Mouse (Mus musculus): ENCODE data around the gene Bglap2. TPM values are rescaled to one million over a fixed set of nuclear protein-coding genes. Genes with fewer than 3 reads are reported as not detected.

Bglap2 gene
- polyA plus RNA-seq, 1 experiment, result not detected

DNA sequence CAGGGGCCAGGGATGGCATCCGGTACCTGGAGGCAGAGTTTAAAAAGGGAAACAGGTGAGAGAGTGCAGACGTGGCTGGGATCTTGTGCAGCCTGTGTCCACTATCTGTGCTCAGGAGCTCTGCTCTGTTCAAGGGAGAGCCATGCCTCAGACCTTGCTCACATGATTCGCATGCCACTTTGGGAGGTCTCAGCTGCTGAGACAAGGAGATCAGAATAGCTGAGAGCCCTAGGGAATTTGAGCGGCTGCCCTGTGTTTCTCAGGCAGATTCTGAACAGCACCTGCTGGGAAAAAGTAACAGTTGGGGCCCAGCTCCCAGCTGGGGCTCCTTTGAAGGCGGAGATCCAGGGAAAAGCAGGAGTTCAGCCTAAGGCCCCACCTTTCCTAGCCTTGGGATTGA is 18.9 kb downstream of the Bglap2 start:
- peaks cover 65% of the 10 kb centered on the region for H3K36me3 ChIP-seq (ENCODE audit: control insufficient read depth, insufficient read depth, low read length, poor library complexity, severe bottlenecking)
- H3K9ac ChIP-seq (ENCODE audit: low read depth, poor library complexity, severe bottlenecking), result no peak overlapping the region
- H3K27me3 ChIP-seq (ENCODE audit: control insufficient read depth, insufficient read depth, low read length, poor library complexity, severe bottlenecking), result no peaks in the 10 kb centered on the region
- no peak overlapping the region for H3K4me3 ChIP-seq (ENCODE audit: low read depth, low read length)
- no peak for TF ChIP-seq EP300 (IDR thresholded peaks at IDR 0.05; ENCODE audit: insufficient read depth, low read depth, low read length)
- TF ChIP-seq POLR2A (IDR thresholded peaks at IDR 0.05; ENCODE audit: insufficient read depth, low read length), result no peak
- no peak for TF ChIP-seq CTCF (IDR thresholded peaks at IDR 0.05; ENCODE audit: low read depth, low read length)
- no peak overlapping the region for H3K27ac ChIP-seq (ENCODE audit: insufficient read depth, low read length)
- H3K9me3 ChIP-seq (replicated peaks; ENCODE audit: control insufficient read depth, insufficient read depth, low read length, poor library complexity, severe bottlenecking), result no peaks in the 10 kb centered on the region
- no peaks in the 10 kb centered on the region for H3K4me1 ChIP-seq (ENCODE audit: control insufficient read depth, insufficient read depth, low read length)

DNA sequence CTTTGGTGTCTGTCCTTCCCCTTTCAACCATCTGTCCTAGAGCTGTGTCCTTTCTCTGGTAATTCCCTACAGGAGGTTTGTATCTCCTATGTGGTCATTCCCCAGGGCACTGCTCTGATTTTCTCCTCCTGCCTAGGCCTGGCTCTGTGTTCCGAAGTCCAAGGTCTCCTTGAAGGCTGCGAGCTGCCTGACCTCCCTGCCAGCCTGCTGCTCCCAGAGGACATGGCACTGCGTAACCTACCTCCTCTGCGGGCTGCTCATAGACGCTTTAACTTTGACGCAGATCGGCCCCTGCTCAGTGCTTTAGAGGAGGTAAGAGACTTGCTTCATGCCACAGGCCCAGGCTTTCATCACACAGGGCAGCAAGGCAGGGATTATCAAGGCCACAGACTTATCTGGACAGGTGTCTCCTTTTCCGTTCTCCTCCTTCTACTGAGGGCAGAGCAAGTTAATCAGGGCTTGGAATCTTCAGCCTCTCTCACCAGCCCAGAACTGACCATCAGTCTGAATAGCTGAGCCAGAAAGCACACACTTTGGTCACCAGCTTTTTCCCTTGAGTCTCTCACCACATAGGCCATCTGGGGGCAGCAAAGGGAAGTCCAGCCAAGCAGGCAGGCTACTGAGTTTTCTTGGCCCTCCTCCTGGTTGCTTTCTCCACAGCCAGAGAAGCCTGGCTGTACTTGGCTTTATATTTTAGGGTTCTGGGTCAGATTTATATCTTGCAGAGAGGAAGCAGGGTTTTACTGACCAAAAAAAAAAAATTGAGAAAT is 23.9 kb downstream of the Bglap2 start:
- Histone ChIP-seq H3K4me1 (ENCODE audit: control insufficient read depth, insufficient read depth, low read length) (no peaks in the 10 kb centered on the region), H3K4me3 (ENCODE audit: low read depth, low read length) (no peak overlapping the region), H3K27ac (ENCODE audit: insufficient read depth, low read length) (no peak overlapping the region), H3K9me3 (replicated peaks; ENCODE audit: control insufficient read depth, insufficient read depth, low read length, poor library complexity, severe bottlenecking) (no peaks in the 10 kb centered on the region), H3K36me3 (ENCODE audit: control insufficient read depth, insufficient read depth, low read length, poor library complexity, severe bottlenecking) (peaks cover 93% of the 10 kb centered on the region), H3K9ac (ENCODE audit: low read depth, poor library complexity, severe bottlenecking) (no peak overlapping the region), H3K27me3 (ENCODE audit: control insufficient read depth, insufficient read depth, low read length, poor library complexity, severe bottlenecking) (no peaks in the 10 kb centered on the region)
- TF ChIP-seq CTCF (IDR thresholded peaks at IDR 0.05; ENCODE audit: low read depth, low read length) (peak; percentile 18), POLR2A (IDR thresholded peaks at IDR 0.05; ENCODE audit: insufficient read depth, low read length) (no peak)

GRCm38 (mm10) chr3:88352907-88353306 is 25.6 kb downstream of the Bglap2 start:
- Histone ChIP-seq H3K9ac (ENCODE audit: low read depth, poor library complexity, severe bottlenecking) (no peak overlapping the region), H3K27me3 (ENCODE audit: control insufficient read depth, insufficient read depth, low read length, poor library complexity, severe bottlenecking) (no peaks in the 10 kb centered on the region), H3K9me3 (replicated peaks; ENCODE audit: control insufficient read depth, insufficient read depth, low read length, poor library complexity, severe bottlenecking) (no peaks in the 10 kb centered on the region), H3K36me3 (ENCODE audit: control insufficient read depth, insufficient read depth, low read length, poor library complexity, severe bottlenecking) (peaks cover 90% of the 10 kb centered on the region), H3K4me3 (ENCODE audit: low read depth, low read length) (no peak overlapping the region), H3K27ac (ENCODE audit: insufficient read depth, low read length) (no peak overlapping the region), H3K4me1 (ENCODE audit: control insufficient read depth, insufficient read depth, low read length) (no peaks in the 10 kb centered on the region)
- no peak for TF ChIP-seq POLR2A (IDR thresholded peaks at IDR 0.05; ENCODE audit: insufficient read depth, low read length)
- TF ChIP-seq CTCF (IDR thresholded peaks at IDR 0.05; ENCODE audit: low read depth, low read length), result no peak
- TF ChIP-seq EP300 (IDR thresholded peaks at IDR 0.05; ENCODE audit: insufficient read depth, low read depth, low read length), result no peak

DNA sequence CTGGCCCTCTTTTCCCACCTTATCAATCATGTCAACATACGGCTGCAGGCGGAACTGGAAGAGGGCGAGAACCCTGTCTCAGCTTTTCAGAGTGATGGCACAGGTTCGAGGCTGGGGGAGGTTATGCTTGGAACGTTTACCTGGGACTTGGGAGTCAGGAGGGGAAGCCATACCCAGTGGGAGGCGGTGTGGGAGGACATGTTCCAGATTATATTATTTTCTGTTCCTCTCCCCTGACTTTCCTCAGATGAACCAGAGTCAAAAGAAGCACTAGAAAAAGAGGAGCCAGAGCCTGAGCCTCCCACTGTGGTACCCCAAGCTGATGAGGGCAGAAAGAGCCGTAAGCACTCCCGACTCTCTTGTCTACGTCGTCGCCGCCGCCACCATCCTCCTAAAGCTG is 27.8 kb downstream of the Bglap2 start:
- Histone ChIP-seq H3K36me3 (ENCODE audit: control insufficient read depth, insufficient read depth, low read length, poor library complexity, severe bottlenecking) (peaks cover 88% of the 10 kb centered on the region), H3K9ac (ENCODE audit: low read depth, poor library complexity, severe bottlenecking) (no peak overlapping the region), H3K4me1 (ENCODE audit: control insufficient read depth, insufficient read depth, low read length) (no peaks in the 10 kb centered on the region), H3K9me3 (replicated peaks; ENCODE audit: control insufficient read depth, insufficient read depth, low read length, poor library complexity, severe bottlenecking) (no peaks in the 10 kb centered on the region), H3K4me3 (ENCODE audit: low read depth, low read length) (no peak overlapping the region), H3K27me3 (ENCODE audit: control insufficient read depth, insufficient read depth, low read length, poor library complexity, severe bottlenecking) (no peaks in the 10 kb centered on the region), H3K27ac (ENCODE audit: insufficient read depth, low read length) (no peak overlapping the region)
- TF ChIP-seq CTCF (IDR thresholded peaks at IDR 0.05; ENCODE audit: low read depth, low read length), result no peak
- no peak for TF ChIP-seq EP300 (IDR thresholded peaks at IDR 0.05; ENCODE audit: insufficient read depth, low read depth, low read length)
- TF ChIP-seq POLR2A (IDR thresholded peaks at IDR 0.05; ENCODE audit: insufficient read depth, low read length), result no peak

DNA sequence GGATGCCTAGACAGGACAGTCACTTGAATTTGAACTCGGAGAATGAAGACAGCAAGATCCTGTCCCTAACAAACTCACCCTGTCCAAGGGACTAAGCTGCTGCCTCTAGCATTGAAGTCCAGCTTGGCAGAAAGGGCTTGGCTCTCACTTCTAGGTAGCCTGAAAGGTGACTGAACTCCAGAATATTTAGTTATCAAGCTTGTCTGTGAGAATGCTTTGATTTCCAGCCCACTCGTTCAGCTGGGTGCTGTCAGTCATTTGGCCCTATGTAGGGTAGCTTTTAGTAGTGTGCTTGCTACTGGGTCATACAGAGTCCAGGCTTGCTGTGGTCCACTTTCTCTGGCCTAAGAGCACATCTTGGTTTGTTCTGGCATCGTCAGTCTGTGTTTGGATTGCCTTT is 39.5 kb downstream of the Bglap2 start:
- no peaks in the 10 kb centered on the region for H3K27me3 ChIP-seq (ENCODE audit: control insufficient read depth, insufficient read depth, low read length, poor library complexity, severe bottlenecking)
- H3K4me1 ChIP-seq (ENCODE audit: control insufficient read depth, insufficient read depth, low read length), result no peaks in the 10 kb centered on the region
- no peak overlapping the region for H3K4me3 ChIP-seq (ENCODE audit: low read depth, low read length)
- no peak overlapping the region for H3K27ac ChIP-seq (ENCODE audit: insufficient read depth, low read length)
- TF ChIP-seq CTCF (IDR thresholded peaks at IDR 0.05; ENCODE audit: low read depth, low read length) (no peak), POLR2A (IDR thresholded peaks at IDR 0.05; ENCODE audit: insufficient read depth, low read length) (no peak), EP300 (IDR thresholded peaks at IDR 0.05; ENCODE audit: insufficient read depth, low read depth, low read length) (no peak)
- peaks cover 25% of the 10 kb centered on the region for H3K36me3 ChIP-seq (ENCODE audit: control insufficient read depth, insufficient read depth, low read length, poor library complexity, severe bottlenecking)
- H3K9ac ChIP-seq (ENCODE audit: low read depth, poor library complexity, severe bottlenecking), result no peak overlapping the region
- H3K9me3 ChIP-seq (replicated peaks; ENCODE audit: control insufficient read depth, insufficient read depth, low read length, poor library complexity, severe bottlenecking), result no peaks in the 10 kb centered on the region

- no peak overlapping the region for H3K4me3 ChIP-seq (ENCODE audit: low read depth, low read length)
- no peaks in the 10 kb centered on the region for H3K27me3 ChIP-seq (ENCODE audit: control insufficient read depth, insufficient read depth, low read length, poor library complexity, severe bottlenecking)
- H3K9ac ChIP-seq (ENCODE audit: low read depth, poor library complexity, severe bottlenecking), result no peak overlapping the region
- no peaks in the 10 kb centered on the region for H3K4me1 ChIP-seq (ENCODE audit: control insufficient read depth, insufficient read depth, low read length)
- no peaks in the 10 kb centered on the region for H3K9me3 ChIP-seq (replicated peaks; ENCODE audit: control insufficient read depth, insufficient read depth, low read length, poor library complexity, severe bottlenecking)
- TF ChIP-seq CTCF (IDR thresholded peaks at IDR 0.05; ENCODE audit: low read depth, low read length) (no peak), EP300 (IDR thresholded peaks at IDR 0.05; ENCODE audit: insufficient read depth, low read depth, low read length) (no peak), POLR2A (IDR thresholded peaks at IDR 0.05; ENCODE audit: insufficient read depth, low read length) (no peak)
- H3K27ac ChIP-seq (ENCODE audit: insufficient read depth, low read length), result no peak overlapping the region
- H3K36me3 ChIP-seq (ENCODE audit: control insufficient read depth, insufficient read depth, low read length, poor library complexity, severe bottlenecking), result peaks cover 18% of the 10 kb centered on the region
Observed at GRCm38 (mm10) chr3:88338316-88338715, 40.2 kb downstream of the Bglap2 start.

All from ES-Bruce4 (cell line).